Mouse (Mus musculus): Measurements from ENCODE around the gene Cblc. TPM values are rescaled to one million over a fixed set of nuclear protein-coding genes. Genes with fewer than 3 reads are reported as not detected.

Cblc gene
- polyA plus RNA-seq (2014; fragmentation: Illumina TruSeq; extraction: RNeasy Lipid Tissue Mini Kit (QIAGEN cat#74804); ENCODE audit: low read depth, low replicate concordance): 0.45 TPM

DNA sequence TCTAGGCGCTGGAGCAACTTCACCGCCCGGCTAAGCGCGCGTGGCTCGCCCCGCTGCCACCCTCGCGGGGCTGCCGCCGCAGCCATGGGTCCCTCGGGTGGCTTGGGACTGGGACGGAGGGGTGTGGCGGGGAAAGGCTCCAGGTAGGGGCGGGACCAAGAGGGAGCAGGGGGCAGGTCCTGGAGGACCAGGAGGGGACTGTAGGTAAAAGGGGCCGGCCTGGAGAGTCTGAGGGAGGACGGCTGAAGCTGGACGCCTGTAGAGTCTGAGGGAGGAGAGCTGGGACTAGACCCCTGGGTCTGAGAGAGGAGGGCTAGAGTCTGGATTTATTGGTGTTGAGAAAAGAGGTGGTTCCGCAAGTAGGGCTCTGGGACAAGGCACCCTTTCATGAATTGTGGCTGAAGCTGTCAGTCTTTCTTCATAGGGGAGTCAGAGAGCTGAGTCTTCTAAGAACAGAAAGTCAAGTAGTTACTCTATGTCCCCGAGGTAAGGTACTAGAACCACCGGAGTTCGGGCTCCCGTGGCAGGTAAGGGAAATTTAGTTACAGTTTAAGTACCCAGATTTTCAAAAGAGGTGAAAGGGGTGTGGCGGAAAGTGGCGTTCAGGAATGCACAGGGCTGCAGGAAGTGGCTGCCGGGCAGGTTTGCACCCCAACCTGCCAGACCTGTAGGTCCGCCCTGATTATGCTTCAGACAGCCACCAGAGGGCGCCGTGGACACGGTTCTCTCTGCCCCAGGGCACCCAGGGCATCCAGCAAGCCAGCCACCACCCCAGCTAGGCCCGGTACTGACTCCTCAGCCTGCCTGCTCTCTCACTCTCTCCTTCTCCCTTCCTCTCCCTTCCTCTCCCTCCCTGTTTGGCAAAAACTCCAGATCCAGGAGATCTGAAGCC, at the start of gene Cblc:
Gene Cblc (minus strand): TSS at position 113 of the 892 bp plus-strand sequence.

DNA sequence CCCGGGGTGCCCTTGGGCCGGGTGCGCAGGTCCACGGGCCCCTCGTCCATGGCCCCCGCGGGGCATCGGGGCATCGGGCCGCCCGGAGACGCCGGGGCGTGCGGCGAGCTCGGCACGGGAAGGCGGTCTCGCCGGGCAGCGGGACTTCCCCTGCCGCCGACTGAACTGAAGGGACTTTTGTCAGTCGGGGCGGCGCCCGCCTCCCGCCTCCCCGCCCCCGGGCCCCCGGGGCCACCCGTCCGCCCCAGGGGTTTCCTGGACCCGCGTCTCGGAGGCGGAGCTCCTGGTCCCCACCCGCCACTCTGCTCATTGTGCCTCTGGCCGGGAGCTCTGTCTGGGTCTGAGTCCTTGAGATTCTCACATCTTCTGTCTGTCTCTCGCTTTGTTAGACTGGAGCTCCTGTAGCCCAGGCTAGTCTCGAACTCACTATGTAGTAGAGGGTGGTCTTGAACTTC, 26.0 kb upstream of the Cblc start, which contains the start of gene Bcl3:
Gene Bcl3 (minus strand): TSS at position 167 of the 455 bp plus-strand sequence.

DNA sequence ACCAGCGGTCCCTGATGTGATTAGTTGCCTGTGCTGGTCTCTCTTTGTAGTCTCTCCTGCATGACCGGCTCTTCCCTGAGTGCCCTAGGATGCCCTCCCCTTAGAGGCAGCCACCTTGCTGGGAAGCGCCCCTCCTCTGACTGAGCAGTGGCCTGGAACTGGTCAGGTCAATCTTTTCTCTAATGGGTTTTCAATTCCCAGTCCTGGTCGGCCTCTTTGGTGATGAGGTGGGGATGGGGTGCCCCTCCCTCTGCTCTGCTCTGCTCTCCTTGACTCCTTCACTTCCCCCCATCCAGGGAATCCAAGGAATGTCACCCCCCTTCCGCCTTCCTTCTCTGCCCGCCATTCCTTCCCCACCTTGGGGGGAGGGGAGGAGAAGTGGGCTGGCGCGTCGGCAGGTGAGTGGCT, 25.6 kb downstream of the Cblc start, which contains the start of gene Bcam:
Gene Bcam (minus strand): TSS at position 33 of the 408 bp plus-strand sequence.

DNA sequence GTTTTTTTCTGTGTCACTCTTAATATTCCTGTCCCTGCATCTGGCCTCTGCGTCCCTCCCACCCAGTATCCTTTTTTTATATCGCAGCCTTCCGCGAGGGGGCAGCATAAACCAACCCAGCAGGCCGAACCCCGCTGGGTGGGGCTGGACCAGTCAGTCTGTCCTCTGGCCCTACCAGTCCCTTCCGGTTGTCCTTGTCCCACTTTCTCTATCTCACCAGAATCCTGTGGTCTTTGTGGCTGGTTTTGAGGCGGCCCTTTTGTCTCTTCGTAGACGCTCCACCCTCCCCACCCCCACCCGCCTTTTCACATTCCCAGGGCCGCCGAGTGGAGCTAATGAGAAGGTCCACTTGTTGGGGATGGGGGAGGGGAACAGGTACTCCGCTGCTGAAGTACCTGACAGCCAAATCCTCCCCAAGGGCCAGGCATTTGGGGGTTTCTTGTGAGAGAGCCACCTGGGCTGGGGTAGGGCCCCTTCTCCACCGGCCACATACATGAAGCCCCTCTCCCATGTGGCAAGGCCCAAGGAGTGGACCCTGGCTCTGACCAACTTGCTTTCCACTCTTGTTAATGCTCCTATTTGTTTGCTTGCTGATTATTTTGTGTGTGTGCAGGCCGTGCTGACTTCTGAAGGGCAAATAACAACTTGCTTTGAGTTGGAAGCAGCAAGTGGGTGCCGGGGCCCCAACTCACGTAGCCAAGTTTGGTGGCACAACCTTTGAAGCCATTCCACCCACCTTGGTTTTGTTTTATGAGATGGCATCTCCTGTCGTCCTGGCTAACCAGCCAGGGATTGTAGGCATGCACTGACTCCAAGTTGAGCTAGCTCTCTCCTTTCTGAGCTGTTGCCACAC, 46.2 kb downstream of the Cblc start, which contains the start of gene Nectin2:
Gene Nectin2 (minus strand): TSS at position 267 of the 853 bp plus-strand sequence.

Other genes starting within 250 kb of the Cblc start
- gene Ppp1r37, start 233.7 kb downstream of the Cblc start, polyA plus RNA-seq (2014; fragmentation: Illumina TruSeq; extraction: RNeasy Lipid Tissue Mini Kit (QIAGEN cat#74804); ENCODE audit: low read depth, low replicate concordance): 69.0 TPM
- gene Zfp296, start 219.5 kb downstream of the Cblc start, polyA plus RNA-seq (2014; fragmentation: Illumina TruSeq; extraction: RNeasy Lipid Tissue Mini Kit (QIAGEN cat#74804); ENCODE audit: low read depth, low replicate concordance): 1.1 TPM
- gene Gemin7, start 219.2 kb downstream of the Cblc start, polyA plus RNA-seq (2014; fragmentation: Illumina TruSeq; extraction: RNeasy Lipid Tissue Mini Kit (QIAGEN cat#74804); ENCODE audit: low read depth, low replicate concordance): 53.3 TPM
- gene Clasrp, start 192.3 kb downstream of the Cblc start, polyA plus RNA-seq (2014; fragmentation: Illumina TruSeq; extraction: RNeasy Lipid Tissue Mini Kit (QIAGEN cat#74804); ENCODE audit: low read depth, low replicate concordance): 35.4 TPM
- gene Relb, start 167.4 kb downstream of the Cblc start, polyA plus RNA-seq (2014; fragmentation: Illumina TruSeq; extraction: RNeasy Lipid Tissue Mini Kit (QIAGEN cat#74804); ENCODE audit: low read depth, low replicate concordance): 8.3 TPM
- 73.7 TPM for gene Clptm1, start 131.8 kb downstream of the Cblc start, polyA plus RNA-seq (2014; fragmentation: Illumina TruSeq; extraction: RNeasy Lipid Tissue Mini Kit (QIAGEN cat#74804); ENCODE audit: low read depth, low replicate concordance)
- 1.0 TPM for gene Apoc2, start 118.9 kb downstream of the Cblc start, polyA plus RNA-seq (2014; fragmentation: Illumina TruSeq; extraction: RNeasy Lipid Tissue Mini Kit (QIAGEN cat#74804); ENCODE audit: low read depth, low replicate concordance)
- gene Gm44805, start 115.4 kb downstream of the Cblc start, polyA plus RNA-seq (2014; fragmentation: Illumina TruSeq; extraction: RNeasy Lipid Tissue Mini Kit (QIAGEN cat#74804); ENCODE audit: low read depth, low replicate concordance): not detected
- 3.5 TPM for gene Apoc4, start 115.3 kb downstream of the Cblc start, polyA plus RNA-seq (2014; fragmentation: Illumina TruSeq; extraction: RNeasy Lipid Tissue Mini Kit (QIAGEN cat#74804); ENCODE audit: low read depth, low replicate concordance)
- gene Apoc1, start 104.1 kb downstream of the Cblc start, polyA plus RNA-seq (2014; fragmentation: Illumina TruSeq; extraction: RNeasy Lipid Tissue Mini Kit (QIAGEN cat#74804); ENCODE audit: low read depth, low replicate concordance): 21.5 TPM
- 747 TPM for gene Apoe, start 97.6 kb downstream of the Cblc start, polyA plus RNA-seq (2014; fragmentation: Illumina TruSeq; extraction: RNeasy Lipid Tissue Mini Kit (QIAGEN cat#74804); ENCODE audit: low read depth, low replicate concordance)
- 73.7 TPM for gene Tomm40, start 81.4 kb downstream of the Cblc start, polyA plus RNA-seq (2014; fragmentation: Illumina TruSeq; extraction: RNeasy Lipid Tissue Mini Kit (QIAGEN cat#74804); ENCODE audit: low read depth, low replicate concordance)
- 32.1 TPM for gene Nectin2, start 46.3 kb downstream of the Cblc start, polyA plus RNA-seq (2014; fragmentation: Illumina TruSeq; extraction: RNeasy Lipid Tissue Mini Kit (QIAGEN cat#74804); ENCODE audit: low read depth, low replicate concordance)
- gene Bcam, start 25.8 kb downstream of the Cblc start, polyA plus RNA-seq (2014; fragmentation: Illumina TruSeq; extraction: RNeasy Lipid Tissue Mini Kit (QIAGEN cat#74804); ENCODE audit: low read depth, low replicate concordance): 183 TPM
- 5.8 TPM for gene Bcl3, start 26.0 kb upstream of the Cblc start, polyA plus RNA-seq (2014; fragmentation: Illumina TruSeq; extraction: RNeasy Lipid Tissue Mini Kit (QIAGEN cat#74804); ENCODE audit: low read depth, low replicate concordance)
- gene Gm19345, start 55.2 kb upstream of the Cblc start, polyA plus RNA-seq (2014; fragmentation: Illumina TruSeq; extraction: RNeasy Lipid Tissue Mini Kit (QIAGEN cat#74804); ENCODE audit: low read depth, low replicate concordance): not detected
- not detected for gene Ceacam16, start 64.5 kb upstream of the Cblc start, polyA plus RNA-seq (2014; fragmentation: Illumina TruSeq; extraction: RNeasy Lipid Tissue Mini Kit (QIAGEN cat#74804); ENCODE audit: low read depth, low replicate concordance)
- gene Ceacam19, start 91.2 kb upstream of the Cblc start, polyA plus RNA-seq (2014; fragmentation: Illumina TruSeq; extraction: RNeasy Lipid Tissue Mini Kit (QIAGEN cat#74804); ENCODE audit: low read depth, low replicate concordance): not detected
- 37.7 TPM for gene Pvr, start 124.4 kb upstream of the Cblc start, polyA plus RNA-seq (2014; fragmentation: Illumina TruSeq; extraction: RNeasy Lipid Tissue Mini Kit (QIAGEN cat#74804); ENCODE audit: low read depth, low replicate concordance)
- 5.9 TPM for gene Igsf23, start 153.9 kb upstream of the Cblc start, polyA plus RNA-seq (2014; fragmentation: Illumina TruSeq; extraction: RNeasy Lipid Tissue Mini Kit (QIAGEN cat#74804); ENCODE audit: low read depth, low replicate concordance)
- gene Ceacam20, start 168.6 kb upstream of the Cblc start, polyA plus RNA-seq (2014; fragmentation: Illumina TruSeq; extraction: RNeasy Lipid Tissue Mini Kit (QIAGEN cat#74804); ENCODE audit: low read depth, low replicate concordance): not detected
- not detected for gene Nlrp9b, start 194.7 kb upstream of the Cblc start, polyA plus RNA-seq (2014; fragmentation: Illumina TruSeq; extraction: RNeasy Lipid Tissue Mini Kit (QIAGEN cat#74804); ENCODE audit: low read depth, low replicate concordance)

All from heart, adult 10 weeks (tissue).